Mouse (Mus musculus): ENCODE measurements around the gene Tjp2.

DNA sequence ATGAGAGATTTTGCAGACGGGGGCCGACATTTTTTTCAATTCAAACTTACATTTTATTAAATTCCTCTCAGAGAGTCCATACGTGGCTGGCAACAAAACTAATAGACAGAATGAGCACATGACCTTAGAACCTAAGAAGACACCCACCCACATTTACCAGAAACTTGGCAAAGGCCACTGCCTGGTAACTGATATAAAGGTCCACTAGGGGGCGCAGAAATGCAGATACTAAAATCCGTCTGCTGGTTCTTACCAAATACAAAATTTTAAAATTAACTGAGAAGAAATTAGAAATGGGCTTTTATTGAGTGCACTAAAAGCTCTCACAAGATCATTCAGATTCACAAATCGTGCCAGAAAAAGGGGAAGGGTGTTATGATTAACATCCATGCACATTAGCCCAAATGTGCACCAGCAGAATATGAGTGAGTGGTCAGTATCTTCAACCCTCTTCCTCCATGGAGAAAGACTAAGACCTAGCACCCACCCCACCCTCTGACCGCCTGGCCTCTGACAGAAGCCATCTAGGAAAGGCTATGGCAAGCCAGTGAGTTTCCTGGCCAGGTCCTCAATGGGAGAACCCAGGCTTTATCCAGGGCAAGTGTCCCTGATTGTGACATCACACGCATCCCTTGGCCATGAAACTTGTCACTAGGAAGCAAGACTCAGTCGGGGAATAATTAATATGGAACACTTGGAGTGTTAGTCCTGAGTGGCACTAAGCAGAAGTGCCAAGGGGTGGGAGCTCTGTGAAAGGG is 71.4 kb downstream of the Tjp2 start:
- no peak for TF ChIP-seq CTCF (IDR thresholded peaks at IDR 0.05; ENCODE audit: control insufficient read depth, insufficient read depth, insufficient replicate concordance, low read depth, low read length)
- no peak for TF ChIP-seq POLR2A (IDR thresholded peaks at IDR 0.05; ENCODE audit: control insufficient read depth, low read depth, low read length)

Measured in testis, adult 2 months (tissue).